9 mouse cellular contexts compared by ENCODE assay signal in the genomic region with DNA sequence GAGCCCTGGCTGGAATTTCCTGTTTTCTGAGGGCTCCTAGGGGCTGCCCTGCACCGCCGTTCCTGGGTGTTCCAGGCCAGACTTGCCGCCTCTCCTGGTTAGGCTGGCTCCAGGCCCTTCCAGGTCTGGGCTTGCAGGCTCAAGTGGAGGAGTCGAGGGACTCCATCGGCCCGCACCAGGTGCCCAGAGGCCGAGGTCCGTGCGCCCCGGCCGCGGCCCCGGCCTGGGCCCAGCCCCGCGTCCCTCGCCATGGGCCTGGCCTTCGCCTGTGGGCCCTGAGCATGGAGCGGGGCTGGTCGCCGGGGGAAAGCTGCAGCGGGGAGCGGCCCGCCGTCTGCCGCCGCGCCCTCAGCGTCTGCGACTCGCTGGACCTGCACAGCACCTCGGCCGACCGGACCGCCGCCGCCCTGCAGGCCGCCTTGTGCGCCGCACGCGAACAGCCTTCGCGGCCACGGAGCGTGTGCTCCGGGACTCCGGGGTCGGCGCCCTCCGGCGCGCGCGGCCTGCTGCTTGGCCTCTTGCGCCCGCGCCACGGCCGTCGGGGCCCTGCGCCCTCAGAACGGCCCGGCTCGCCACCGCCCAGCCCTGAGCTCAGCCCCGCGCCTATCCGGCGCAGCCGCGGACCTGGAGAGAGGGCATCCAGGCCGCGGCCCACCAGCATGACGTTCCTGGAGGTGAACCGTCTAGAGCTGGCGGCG. TPM values are rescaled to one million over a fixed set of nuclear protein-coding genes. Genes with fewer than 3 reads are reported as not detected.
DNase-seq lines count a peak whose midpoint lies in the region; ATAC-seq lines count a peak whose summit lies in the region.
"Had no signal": no experiment of that assay in that cellular context is flagged by ENCODE, and none has a peak within 500 bp of the region (broad histone marks: within the 10 kb centered on the region; RNA-seq: fewer than 3 reads in every experiment).

No protein-coding gene starts in this region.

- peak overlapping the region; percentile 69 for H3K9ac ChIP-seq in heart, embryonic 14.5 days (ENCODE audit: low read length)
- peak overlapping the region; percentile 61 for H3K9ac ChIP-seq in embryonic facial prominence, embryonic 11.5 days (replicated peaks; ENCODE audit: low read length)
- H3K9ac ChIP-seq in hindbrain, embryonic 16.5 days (ENCODE audit: low read depth, low read length), result peak overlapping the region; percentile 55
- H3K9ac ChIP-seq in lung, embryonic 16.5 days (ENCODE audit: low read length), result peak overlapping the region; percentile 80

- peak overlapping the region; percentile 93 for H3K4me2 ChIP-seq in heart, embryonic 14.5 days (ENCODE audit: low read length)
- peak overlapping the region; percentile 89 for H3K4me2 ChIP-seq in embryonic facial prominence, embryonic 11.5 days (ENCODE audit: low read depth, low read length)
- peak overlapping the region; percentile 51 for H3K4me2 ChIP-seq in hindbrain, embryonic 16.5 days (ENCODE audit: low read length)
- H3K4me2 ChIP-seq in lung, embryonic 16.5 days (ENCODE audit: low read depth, low read length), result peak overlapping the region; percentile 77

- H3K27ac ChIP-seq in heart, embryonic 14.5 days (replicated peaks in 1 of 2; ENCODE audit: control insufficient read depth in 1 of 2, insufficient read depth in 1 of 2, low read depth in 2 of 2, low read length in 2 of 2), result no peak overlapping the region
- H3K27ac ChIP-seq in embryonic facial prominence, embryonic 11.5 days (replicated peaks; ENCODE audit: low read depth, low read length), result peak overlapping the region; percentile 62
- no peak overlapping the region for H3K27ac ChIP-seq in hindbrain, embryonic 16.5 days (ENCODE audit: low read depth, low read length)
- H3K27ac ChIP-seq in lung, embryonic 16.5 days (ENCODE audit: low read length), result peak overlapping the region; percentile 95

- H3K4me1 ChIP-seq in heart, embryonic 14.5 days (ENCODE audit: control insufficient read depth in 2 of 2, insufficient read depth in 2 of 2, low read length in 2 of 2), result peaks cover 17 to 36% of the 10 kb centered on the region in 2 experiments
- peaks cover 20% of the 10 kb centered on the region for H3K4me1 ChIP-seq in embryonic facial prominence, embryonic 11.5 days (ENCODE audit: control insufficient read depth, insufficient read depth, low read length)
- peaks cover 26% of the 10 kb centered on the region for H3K4me1 ChIP-seq in hindbrain, embryonic 16.5 days (ENCODE audit: control insufficient read depth, insufficient read depth, low read depth, low read length)
- H3K4me1 ChIP-seq in lung, embryonic 16.5 days (replicated peaks; ENCODE audit: control insufficient read depth, insufficient read depth, low read length), result peaks cover 22% of the 10 kb centered on the region

- ATAC-seq in heart, embryonic 14.5 days (ENCODE audit: insufficient number of reproducible peaks, insufficient read depth, low FRiP score, low read depth), result no peak
- ATAC-seq in embryonic facial prominence, embryonic 11.5 days (replicated peaks; ENCODE audit: insufficient number of reproducible peaks, low FRiP score, low TSS enrichment, low read depth), result no peak; the same call in 1 of the 2 replicates
- no peak for ATAC-seq in hindbrain, embryonic 16.5 days
- peak; percentile 68 for ATAC-seq in lung, embryonic 16.5 days (ENCODE audit: low read depth)
- ATAC-seq: Patski had no signal

- H3K27me3 ChIP-seq in heart, embryonic 14.5 days (ENCODE audit: control insufficient read depth, insufficient read depth, low read length), result no peaks in the 10 kb centered on the region
- peaks cover 5% of the 10 kb centered on the region; the same call in 1 of the 2 replicates for H3K27me3 ChIP-seq in embryonic facial prominence, embryonic 11.5 days (ENCODE audit: control insufficient read depth, insufficient read depth, low read length)
- H3K27me3 ChIP-seq in hindbrain, embryonic 16.5 days (replicated peaks; ENCODE audit: control insufficient read depth, insufficient read depth, low read length), result peaks cover 2% of the 10 kb centered on the region; the same call in 1 of the 2 replicates
- no peaks in the 10 kb centered on the region for H3K27me3 ChIP-seq in lung, embryonic 16.5 days (ENCODE audit: control insufficient read depth, insufficient read depth, low read depth, low read length)
- H3K27me3 ChIP-seq: Patski had no signal

- H3K9me3 ChIP-seq in heart, embryonic 14.5 days (ENCODE audit: control insufficient read depth, low read length), result no peaks in the 10 kb centered on the region
- no peaks in the 10 kb centered on the region for H3K9me3 ChIP-seq in embryonic facial prominence, embryonic 11.5 days (replicated peaks; ENCODE audit: control insufficient read depth, low read length)
- no peaks in the 10 kb centered on the region for H3K9me3 ChIP-seq in hindbrain, embryonic 16.5 days (ENCODE audit: control insufficient read depth, low read length)
- no peaks in the 10 kb centered on the region for H3K9me3 ChIP-seq in lung, embryonic 16.5 days (ENCODE audit: control insufficient read depth, low read length)

- DNase-seq in heart, adult 9 months (ENCODE audit: low spot score in 2 of 2), result no peak
- DNase-seq in embryonic facial prominence, embryonic 11.5 days (ENCODE audit: low spot score), result peak; percentile 62
- peak; percentile 65 for DNase-seq in urinary bladder, adult 2 months (ENCODE audit: low spot score)
- DNase-seq in gastrocnemius, postnatal 25 days, result no peak
- no peak for DNase-seq in cerebellum, postnatal 4 days (ENCODE audit: low spot score in 2 of 2)

- H3K36me3 ChIP-seq in heart, embryonic 14.5 days (ENCODE audit: control insufficient read depth, insufficient read depth, low read length), result peaks cover 29% of the 10 kb centered on the region
- peaks cover 9% of the 10 kb centered on the region for H3K36me3 ChIP-seq in embryonic facial prominence, embryonic 11.5 days (replicated peaks; ENCODE audit: control insufficient read depth, insufficient read depth, low read depth, low read length)
- H3K36me3 ChIP-seq in hindbrain, embryonic 16.5 days (ENCODE audit: control insufficient read depth, insufficient read depth, low read length), result peaks cover 12% of the 10 kb centered on the region; the same call in 1 of the 2 replicates
- H3K36me3 ChIP-seq in lung, embryonic 16.5 days (ENCODE audit: control insufficient read depth, insufficient read depth, low read length), result peaks cover 13% of the 10 kb centered on the region

- 3% methylated on average over 76 of the region's 77 CpGs for WGBS in heart, embryonic 14.5 days
- under 1% methylated on average over 74 of the region's 77 CpGs for WGBS in embryonic facial prominence, embryonic 11.5 days
- 8% methylated on average over 55 of the region's 77 CpGs for WGBS in hindbrain, embryonic 16.5 days
- WGBS in lung, embryonic 16.5 days, result 3% methylated on average over 49 of the region's 77 CpGs

- H3K4me3 ChIP-seq in heart, embryonic 14.5 days (ENCODE audit: control insufficient read depth in 1 of 2, insufficient read depth in 1 of 2, low read depth in 1 of 2, low read length in 2 of 2), result peak overlapping the region; percentile 44 to 48
- H3K4me3 ChIP-seq in embryonic facial prominence, embryonic 11.5 days (ENCODE audit: low read depth, low read length), result peak overlapping the region; percentile 48
- H3K4me3 ChIP-seq in hindbrain, embryonic 16.5 days (ENCODE audit: low read length), result peak overlapping the region; percentile 30
- H3K4me3 ChIP-seq in lung, embryonic 16.5 days (ENCODE audit: low read length), result peak overlapping the region; percentile 65

RNA-seq across cellular contexts. Expression of a gene that starts 22.2 kb away (rescaled TPM):
- polyA plus RNA-seq in heart, embryonic 14.5 days (2014; fragmentation: Nextera tagmentation; extraction: Ambion mirVana), result 36.7 and 38.7 TPM in 2 replicates
- polyA plus RNA-seq in embryonic facial prominence, embryonic 11.5 days (2014; fragmentation: Nextera tagmentation; extraction: Ambion mirVana), result 40.0 and 45.1 TPM in 2 replicates
- polyA plus RNA-seq in hindbrain, embryonic 16.5 days (2015; fragmentation: Nextera tagmentation; extraction: Ambion mirVana), result 46.4 and 47.7 TPM in 2 replicates
- 18.6 and 22.1 TPM in 2 replicates for polyA plus RNA-seq in lung, embryonic 16.5 days (2015; fragmentation: Nextera tagmentation; extraction: Ambion mirVana)
- polyA plus RNA-seq in urinary bladder, adult 2 months (2012; rRNA removed), result 55.8 and 73.8 TPM in 2 replicates
- 10 to 100 TPM; 52.4 to 56.0 TPM for total RNA-seq in gastrocnemius, postnatal 25 days (2021)

RNA-seq across cellular contexts. Expression of a gene that starts 26.5 kb away (rescaled TPM):
- 18.3 and 20.5 TPM in 2 replicates for polyA plus RNA-seq in heart, embryonic 14.5 days (2014; fragmentation: Nextera tagmentation; extraction: Ambion mirVana)
- 20.2 and 24.7 TPM in 2 replicates for polyA plus RNA-seq in embryonic facial prominence, embryonic 11.5 days (2014; fragmentation: Nextera tagmentation; extraction: Ambion mirVana)
- polyA plus RNA-seq in hindbrain, embryonic 16.5 days (2015; fragmentation: Nextera tagmentation; extraction: Ambion mirVana), result 61.7 and 63.1 TPM in 2 replicates
- polyA plus RNA-seq in lung, embryonic 16.5 days (2015; fragmentation: Nextera tagmentation; extraction: Ambion mirVana), result 18.0 and 19.6 TPM in 2 replicates
- 24.5 TPM in 2 replicates for polyA plus RNA-seq in urinary bladder, adult 2 months (2012; rRNA removed)
- 10 to 100 TPM; 17.2 to 18.9 TPM for total RNA-seq in gastrocnemius, postnatal 25 days (2021)

RNA-seq across cellular contexts. Expression of a gene that starts 29.1 kb away (rescaled TPM):
- 157 and 181 TPM in 2 replicates for polyA plus RNA-seq in heart, embryonic 14.5 days (2014; fragmentation: Nextera tagmentation; extraction: Ambion mirVana)
- 77.8 and 88.2 TPM in 2 replicates for polyA plus RNA-seq in embryonic facial prominence, embryonic 11.5 days (2014; fragmentation: Nextera tagmentation; extraction: Ambion mirVana)
- 106 and 107 TPM in 2 replicates for polyA plus RNA-seq in hindbrain, embryonic 16.5 days (2015; fragmentation: Nextera tagmentation; extraction: Ambion mirVana)
- polyA plus RNA-seq in lung, embryonic 16.5 days (2015; fragmentation: Nextera tagmentation; extraction: Ambion mirVana), result 96.6 and 99.2 TPM in 2 replicates
- polyA plus RNA-seq in urinary bladder, adult 2 months (2012; rRNA removed), result 134 and 154 TPM in 2 replicates
- total RNA-seq in gastrocnemius, postnatal 25 days (2021), result 100 to 1,000 TPM; 169 to 176 TPM

RNA-seq across cellular contexts. Expression of a gene that starts 50.5 kb away (rescaled TPM):
- 18.7 and 20.4 TPM in 2 replicates for polyA plus RNA-seq in heart, embryonic 14.5 days (2014; fragmentation: Nextera tagmentation; extraction: Ambion mirVana)
- 16.5 and 20.6 TPM in 2 replicates for polyA plus RNA-seq in embryonic facial prominence, embryonic 11.5 days (2014; fragmentation: Nextera tagmentation; extraction: Ambion mirVana)
- 29.0 and 29.8 TPM in 2 replicates for polyA plus RNA-seq in hindbrain, embryonic 16.5 days (2015; fragmentation: Nextera tagmentation; extraction: Ambion mirVana)
- 45.1 and 48.9 TPM in 2 replicates for polyA plus RNA-seq in lung, embryonic 16.5 days (2015; fragmentation: Nextera tagmentation; extraction: Ambion mirVana)
- polyA plus RNA-seq in urinary bladder, adult 2 months (2012; rRNA removed), result 61.6 and 63.0 TPM in 2 replicates
- total RNA-seq in gastrocnemius, postnatal 25 days (2021), result 10 to 100 TPM; 17.9 to 19.9 TPM

RNA-seq across cellular contexts. Expression of a gene that starts 50.8 kb away (rescaled TPM):
- polyA plus RNA-seq in heart, embryonic 14.5 days (2014; fragmentation: Nextera tagmentation; extraction: Ambion mirVana), result 28.6 and 31.0 TPM in 2 replicates
- 49.9 and 50.8 TPM in 2 replicates for polyA plus RNA-seq in embryonic facial prominence, embryonic 11.5 days (2014; fragmentation: Nextera tagmentation; extraction: Ambion mirVana)
- polyA plus RNA-seq in hindbrain, embryonic 16.5 days (2015; fragmentation: Nextera tagmentation; extraction: Ambion mirVana), result 139 and 140 TPM in 2 replicates
- 43.0 and 45.8 TPM in 2 replicates for polyA plus RNA-seq in lung, embryonic 16.5 days (2015; fragmentation: Nextera tagmentation; extraction: Ambion mirVana)
- 61.4 and 77.8 TPM in 2 replicates for polyA plus RNA-seq in urinary bladder, adult 2 months (2012; rRNA removed)
- 10 to 100 TPM; 11.7 to 13.7 TPM for total RNA-seq in gastrocnemius, postnatal 25 days (2021)

Comparison
In these comparisons a context has a peak if more than half of its experiments do, and no peak if none do; other contexts are left out.
1. H3K27ac ChIP-seq: peak in embryonic facial prominence, embryonic 11.5 days (single experiment) and lung, embryonic 16.5 days (single experiment); none in heart, embryonic 14.5 days (0 of 2) and hindbrain, embryonic 16.5 days (single experiment).
2. DNase-seq: peak in embryonic facial prominence, embryonic 11.5 days (single experiment) and urinary bladder, adult 2 months (single experiment); none in heart, adult 9 months (0 of 2), gastrocnemius, postnatal 25 days (single experiment) and cerebellum, postnatal 4 days (0 of 2).
3. Peak in every context shown above with its lines, with median percentiles within 50 percentile points of each other: H3K4me2 ChIP-seq, H3K4me3 ChIP-seq and H3K9ac ChIP-seq.